In genomic region chr2:94406083-94406957, GRCm38 (mm10) we compare ENCODE assay signal across 8 mouse cellular contexts. TPM values are rescaled to one million over a fixed set of nuclear protein-coding genes. Genes with fewer than 3 reads are reported as not detected.
DNase-seq lines count a peak whose midpoint lies in the region; ATAC-seq lines count a peak whose summit lies in the region.

TSS of gene Ttc17 (minus strand) at chr2:94406689.

- peak; percentile 94 for ATAC-seq in intestine, embryonic 14.5 days (replicated peaks; ENCODE audit: low FRiP score, low TSS enrichment, low read depth)

- WGBS in intestine, embryonic 14.5 days: under 1% methylated on average over 60 of the region's 77 CpGs

- no peaks in the 10 kb centered on the region for H3K9me3 ChIP-seq in intestine, embryonic 14.5 days (ENCODE audit: control insufficient read depth, low read length)

- peaks cover 12% of the 10 kb centered on the region for H3K36me3 ChIP-seq in intestine, embryonic 14.5 days (ENCODE audit: control insufficient read depth, insufficient read depth, low read length)

- intact Hi-C loops in left cerebral cortex, postnatal 14 days (cut with DNase I): no loop called here

- peak within 1 kb of the TSS; percentile 82 for H3K4me3 ChIP-seq in intestine, embryonic 14.5 days (ENCODE audit: low read depth, low read length)

- peak; percentile 82 to 85 for DNase-seq in adrenal gland, adult 18-20 months (ENCODE audit: low spot score in 2 of 2)
- DNase-seq in embryo, embryonic 11 days: peak; percentile 96
- peak; percentile 88 for DNase-seq in gastrocnemius, postnatal 25 days
- DNase-seq in intestine, embryonic 14.5 days (ENCODE audit: low spot score): peak; percentile 94
- peak; percentile 83 to 88 for DNase-seq in left cerebral cortex, postnatal 14 days (ENCODE audit: low spot score in 2 of 2)
- DNase-seq in mesoderm, embryonic 11.5 days (ENCODE audit: low read depth, low spot score): peak; percentile 91
- peak; percentile 77 to 81 for DNase-seq in right cerebral cortex, postnatal 36 days (ENCODE audit: low spot score in 2 of 2)
- peak; percentile 92 for DNase-seq in yolk sac, embryonic 10.5 days (ENCODE audit: low spot score)

- peak within 1 kb of the TSS; percentile 82 for H3K27ac ChIP-seq in intestine, embryonic 14.5 days (ENCODE audit: low read depth)

- H3K9ac ChIP-seq in intestine, embryonic 14.5 days (ENCODE audit: low read length): peak within 1 kb of the TSS; percentile 85

- no peaks in the 10 kb centered on the region for H3K27me3 ChIP-seq in intestine, embryonic 14.5 days (replicated peaks; ENCODE audit: control insufficient read depth, insufficient read depth, low read length)

- H3K4me2 ChIP-seq in intestine, embryonic 14.5 days (ENCODE audit: low read length): peak within 1 kb of the TSS; percentile 93

- H3K4me1 ChIP-seq in intestine, embryonic 14.5 days (replicated peaks; ENCODE audit: control insufficient read depth, insufficient read depth, low read length): peaks cover 15% of the 10 kb centered on the region; the same call in 1 of the 2 replicates

RNA-seq across cellular contexts. Expression of gene Ttc17, which starts in this region (rescaled TPM):
- total RNA-seq in adrenal gland, adult 18-20 months (2021): 10 to 100 TPM; 30.5 to 48.7 TPM
- total RNA-seq in gastrocnemius, postnatal 25 days (2021): 10 to 100 TPM; 15.8 to 17.6 TPM
- 17.3 and 17.7 TPM in 2 replicates for polyA plus RNA-seq in intestine, embryonic 14.5 days (2014; fragmentation: Nextera tagmentation; extraction: Ambion mirVana)
- total RNA-seq in left cerebral cortex, postnatal 14 days (2021): 10 to 100 TPM; 31.1 to 33.3 TPM

Comparison
In these comparisons a context has a peak if more than half of its experiments do, and no peak if none do; other contexts are left out.
1. Peak in every context shown above with its lines: DNase-seq, ATAC-seq, H3K4me3 ChIP-seq and H3K27ac ChIP-seq.